Mouse (Mus musculus): ENCODE results near the gene Tmem14c.
"Not testable (repeated sequence)": the region's sequence is repeated elsewhere in the genome, so short reads cannot be mapped to it uniquely, and the experiment has no call there.

The Tmem14c gene

GRCm38 (mm10) chr13:41015829-41016634 is at the start of gene Tmem14c:
Gene Tmem14c (plus strand): TSS chr13:41016292.
- in situ Hi-C loops (cut with MboI) = no loop called here

GRCm38 (mm10) chr13:40967609-40968008 is 48.5 kb upstream of the Tmem14c start:
- in situ Hi-C loops (cut with MboI) = no loop called here

GRCm38 (mm10) chr13:40968564-40968963 is 47.5 kb upstream of the Tmem14c start:
- in situ Hi-C loops (cut with MboI) = no loop called here

- in situ Hi-C loops (cut with MboI) = no loop called here
These were observed 46.2 kb upstream of the Tmem14c start for GRCm38 (mm10) chr13:40969761-40970390.

- in situ Hi-C loops (cut with MboI) = no loop called here
These were observed 44.8 kb upstream of the Tmem14c start for GRCm38 (mm10) chr13:40971261-40971660.

GRCm38 (mm10) chr13:40971831-40972230 is 44.3 kb upstream of the Tmem14c start:
- in situ Hi-C loops (cut with MboI) = no loop called here

GRCm38 (mm10) chr13:40972976-40973375 is 43.1 kb upstream of the Tmem14c start:
- in situ Hi-C loops (cut with MboI) = no loop called here

GRCm38 (mm10) chr13:40977609-40978008 is 38.5 kb upstream of the Tmem14c start:
- in situ Hi-C loops (cut with MboI) = no loop called here

- in situ Hi-C loops (cut with MboI) = no loop called here
These were observed 37.4 kb upstream of the Tmem14c start for GRCm38 (mm10) chr13:40978652-40979051.

GRCm38 (mm10) chr13:40979321-40979720 is 36.8 kb upstream of the Tmem14c start:
- in situ Hi-C loops (cut with MboI) = no loop called here

- in situ Hi-C loops (cut with MboI) = no loop called here
These were observed 33.3 kb upstream of the Tmem14c start for GRCm38 (mm10) chr13:40982759-40983158.

GRCm38 (mm10) chr13:40986081-40986480 is 30.0 kb upstream of the Tmem14c start:
- in situ Hi-C loops (cut with MboI) = no loop called here

- in situ Hi-C loops (cut with MboI) = not testable (repeated sequence)
These were observed 28.3 kb upstream of the Tmem14c start for GRCm38 (mm10) chr13:40987608-40988303.

GRCm38 (mm10) chr13:40988418-40988817 is 27.7 kb upstream of the Tmem14c start:
- in situ Hi-C loops (cut with MboI) = no loop called here

- in situ Hi-C loops (cut with MboI) = no loop called here
These were observed 21.4 kb upstream of the Tmem14c start for GRCm38 (mm10) chr13:40994487-40995263.

- in situ Hi-C loops (cut with MboI) = not testable (repeated sequence)
These were observed 17.6 kb upstream of the Tmem14c start for GRCm38 (mm10) chr13:40998537-40998936.

GRCm38 (mm10) chr13:41000140-41000925 is 15.8 kb upstream of the Tmem14c start:
- in situ Hi-C loops (cut with MboI) = no loop called here

- in situ Hi-C loops (cut with MboI) = no loop called here
These were observed 15.0 kb upstream of the Tmem14c start, which contains the start of gene Pak1ip1 for GRCm38 (mm10) chr13:41000926-41001639. Gene Pak1ip1 (plus strand): TSS chr13:41001023.

GRCm38 (mm10) chr13:41002001-41002400 is 14.1 kb upstream of the Tmem14c start:
- in situ Hi-C loops (cut with MboI) = no loop called here

GRCm38 (mm10) chr13:41006244-41006643 is 9.8 kb upstream of the Tmem14c start:
- in situ Hi-C loops (cut with MboI) = no loop called here
